Mouse (Mus musculus) neural tube, embryonic 15.5 days (tissue): ENCODE results near the gene Vgll4. TPM values are rescaled to one million over a fixed set of nuclear protein-coding genes. Genes with fewer than 3 reads are reported as not detected.

Experiments
- ATAC-seq: fragments of 200-750 bp; cut with Nextera tagmentation; 2 replicates; pipeline ENCODE4 v1.8.0; 2017; ENCODE audit warnings: mild to moderate bottlenecking, moderate TSS enrichment, moderate library complexity; ENCODE audit not compliant: low FRiP score
- H3K27ac ChIP-seq: fragments of 300-500 bp; sonication (generic); replicated peaks from 2 replicates; pipeline ENCODE4 v1.5.1; 2015; ENCODE audit warnings: mild to moderate bottlenecking, inconsistent platforms
- H3K27me3 ChIP-seq: fragments of 300-500 bp; sonication (generic); replicated peaks from 2 replicates; pipeline ENCODE4 v1.6.1; 2015; ENCODE audit warnings: inconsistent platforms
- H3K36me3 ChIP-seq: fragments of 300-500 bp; sonication (generic); 2 replicates; pipeline ENCODE4 v1.6.1; 2015; ENCODE audit warnings: inconsistent platforms
- H3K4me1 ChIP-seq: fragments of 300-500 bp; sonication (generic); 2 replicates; pipeline ENCODE4 v1.6.1; 2015; ENCODE audit warnings: inconsistent platforms
- H3K4me2 ChIP-seq: fragments of 300-500 bp; sonication (generic); 2 replicates; pipeline ENCODE4 v1.6.1; 2015; ENCODE audit warnings: inconsistent platforms, mild to moderate bottlenecking, moderate library complexity
- H3K4me3 ChIP-seq: fragments of 300-500 bp; sonication (generic); replicated peaks from 2 replicates; pipeline ENCODE4 v1.5.1; 2015; ENCODE audit warnings: mild to moderate bottlenecking, inconsistent platforms
- H3K9ac ChIP-seq: fragments of 300-500 bp; sonication (generic); replicated peaks from 2 replicates; pipeline ENCODE4 v1.6.1; 2015; ENCODE audit warnings: mild to moderate bottlenecking, inconsistent platforms
- H3K9me3 ChIP-seq: fragments of 300-500 bp; sonication (generic); replicated peaks from 2 replicates; pipeline ENCODE4 v1.6.1; 2016; ENCODE audit warnings: inconsistent platforms
- WGBS: fragments of 180-500 bp; shearing (Covaris S2); methylation state at CpG from one replicate; pipeline ENCODE4 v1.1.7; 2015; ENCODE audit warnings: mixed read lengths; 5-methylcytosine and 5-hydroxymethylcytosine counted together
- polyA plus RNA-seq: library from polyadenylated mRNA; unstranded; fragments of >200 nt; fragmentation: Nextera tagmentation; extraction: Ambion mirVana; gene quantifications from 2 replicates; pipeline ENCODE4 v1.2.1, GENCODE M21; 2015

The Vgll4 gene
- polyA plus RNA-seq, 1 experiment from 2014 or later, result 51.4 TPM

DNA sequence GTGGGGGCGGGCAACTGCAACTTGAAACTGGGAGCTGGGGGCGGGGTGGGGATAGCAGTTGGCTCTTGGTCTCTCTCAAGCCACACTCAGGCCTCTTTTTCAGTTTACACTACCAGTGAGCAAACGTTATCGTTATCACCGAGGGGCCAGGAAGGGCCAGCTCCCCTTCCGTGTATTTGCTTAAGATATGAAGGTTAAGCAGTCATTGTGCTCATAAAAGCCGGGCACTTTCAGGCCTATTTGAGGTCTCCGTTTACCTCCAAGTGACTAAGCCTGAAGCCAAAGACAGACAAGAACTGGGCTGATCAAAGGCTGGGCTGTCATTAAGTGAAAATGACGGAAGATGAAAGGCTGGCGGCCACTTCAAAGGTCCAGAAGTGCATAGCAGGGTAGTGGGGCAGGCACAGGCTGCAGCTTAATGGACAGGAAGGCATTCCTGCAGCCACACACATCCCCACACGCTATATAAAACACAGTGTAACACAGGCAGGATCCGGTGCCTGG, 68.4 kb downstream of the Vgll4 start:
- Histone ChIP-seq H3K9ac (no peak overlapping the region), H3K36me3 (no peaks in the 10 kb centered on the region), H3K4me1 (peaks cover 70% of the 10 kb centered on the region), H3K4me3 (no peak overlapping the region), H3K27me3 (no peaks in the 10 kb centered on the region), H3K4me2 (peak overlapping the region; percentile 13; the same call in 1 of the 2 replicates), H3K9me3 (no peaks in the 10 kb centered on the region), H3K27ac (0 out of 2 replicates have a peak overlapping the region, but pooled peaks have one; percentile 20)
- 13% methylated on average over 12 of the region's 12 CpGs for WGBS
- ATAC-seq, result 0 out of 2 replicates have a peak, but pooled peaks have one; percentile 24

DNA sequence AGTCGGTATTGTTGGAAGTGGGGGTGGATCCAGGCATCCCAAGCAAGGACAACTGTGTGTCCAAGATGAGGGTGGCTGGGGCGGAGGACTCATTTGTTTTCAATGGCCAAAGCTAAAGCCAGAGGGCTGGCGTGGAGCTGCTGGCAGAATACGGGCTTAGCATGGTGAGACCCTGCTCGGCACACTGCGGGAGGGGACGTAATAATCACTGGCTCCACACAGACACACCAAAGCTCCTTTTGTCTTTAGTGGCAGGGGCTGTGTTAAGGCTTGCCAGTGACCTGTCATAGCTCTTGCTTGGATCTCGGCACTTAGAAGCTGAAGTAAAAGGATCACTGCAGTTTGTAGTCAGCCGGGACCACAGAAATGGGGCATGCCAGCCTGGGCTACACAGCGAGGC, 69.6 kb downstream of the Vgll4 start:
- no peaks in the 10 kb centered on the region for H3K27me3 ChIP-seq
- no peaks in the 10 kb centered on the region for H3K36me3 ChIP-seq
- H3K4me1 ChIP-seq, result peaks cover 58% of the 10 kb centered on the region
- 0 out of 2 replicates have a peak overlapping the region, but pooled peaks have one; percentile 3 for H3K4me3 ChIP-seq
- H3K27ac ChIP-seq, result peak overlapping the region; percentile 46
- H3K9ac ChIP-seq, result no peak overlapping the region
- ATAC-seq, result no peak
- 16% methylated on average over 10 of the region's 10 CpGs for whole genome bisulfite sequencing
- H3K4me2 ChIP-seq, result peak overlapping the region; percentile 33
- no peaks in the 10 kb centered on the region for H3K9me3 ChIP-seq

DNA sequence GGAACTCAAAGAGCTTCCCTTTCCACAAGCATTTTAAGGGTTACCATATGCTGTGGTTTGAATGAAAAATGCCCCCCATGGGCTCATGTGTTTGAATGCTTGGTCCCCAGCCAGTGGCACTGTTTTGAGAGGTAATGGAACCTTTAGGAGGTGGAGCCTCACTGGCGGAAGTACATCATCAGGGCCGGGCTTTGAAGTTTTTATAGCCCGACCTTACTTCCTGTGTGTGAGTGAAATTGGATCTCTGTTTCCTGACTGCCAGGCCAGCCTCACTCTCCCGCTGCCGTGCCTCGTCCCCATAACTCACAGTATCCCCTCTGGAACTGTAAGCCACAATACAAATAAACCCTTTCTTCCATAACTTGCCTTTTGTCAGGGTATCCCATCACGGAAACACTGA, 70.1 kb downstream of the Vgll4 start:
- Histone ChIP-seq H3K4me3 (0 out of 2 replicates have a peak overlapping the region, but pooled peaks have one; percentile 3), H3K27me3 (no peaks in the 10 kb centered on the region), H3K4me1 (peaks cover 56% of the 10 kb centered on the region), H3K9me3 (no peaks in the 10 kb centered on the region), H3K27ac (peak overlapping the region; percentile 51), H3K36me3 (no peaks in the 10 kb centered on the region), H3K9ac (no peak overlapping the region), H3K4me2 (peak overlapping the region; percentile 33)
- no peak for ATAC-seq
- WGBS, result 25% methylated on average over 7 of the region's 7 CpGs

DNA sequence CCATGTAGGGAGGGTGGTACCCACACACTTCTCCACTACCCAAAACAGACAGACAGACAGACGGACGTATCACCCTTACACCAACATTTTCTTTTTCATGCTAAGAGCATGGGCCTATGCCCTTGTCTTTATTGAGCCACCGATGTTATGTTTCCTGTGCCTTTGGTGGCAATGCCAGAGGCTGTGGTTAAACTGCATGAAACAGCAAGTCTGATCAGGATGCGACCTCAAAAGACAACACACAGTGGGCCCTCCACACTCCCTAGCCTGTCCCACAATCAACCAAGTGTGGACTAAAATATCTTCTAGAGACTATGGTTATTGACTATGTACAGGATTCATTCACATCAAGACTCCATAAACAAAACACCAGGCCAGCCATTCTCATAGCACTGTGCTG, 70.8 kb downstream of the Vgll4 start:
- 91% methylated on average over 4 of the region's 4 CpGs for WGBS

DNA sequence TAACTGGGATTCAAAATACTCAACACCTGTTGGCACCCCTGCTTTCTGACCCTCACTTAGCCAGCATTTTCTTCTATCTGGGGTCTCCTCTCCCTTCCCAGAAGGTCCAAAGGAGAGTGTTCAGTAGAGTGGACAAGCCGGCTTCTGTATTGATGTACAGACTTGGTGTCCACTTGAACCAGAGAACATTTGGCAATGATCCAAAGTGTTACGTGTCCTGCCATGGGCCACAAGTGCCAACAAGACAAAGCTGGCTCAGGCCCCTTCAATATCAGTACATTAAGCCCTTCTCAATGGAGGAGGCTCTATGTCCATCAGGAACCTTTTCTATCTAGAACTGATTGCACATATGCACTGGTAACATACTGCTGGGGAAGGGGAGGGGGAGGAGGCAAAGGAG, 73.5 kb downstream of the Vgll4 start:
- H3K9me3 ChIP-seq, result no peaks in the 10 kb centered on the region
- 65% methylated on average over 2 of the region's 2 CpGs for WGBS
- no peaks in the 10 kb centered on the region for H3K27me3 ChIP-seq
- no peaks in the 10 kb centered on the region for H3K36me3 ChIP-seq
- peaks cover 54% of the 10 kb centered on the region for H3K4me1 ChIP-seq
- no peak for ATAC-seq
- H3K27ac ChIP-seq, result no peak overlapping the region
- no peak overlapping the region for H3K9ac ChIP-seq
- no peak overlapping the region for H3K4me2 ChIP-seq
- H3K4me3 ChIP-seq, result no peak overlapping the region

More for the DNA sequence above, 70.8 kb downstream of the Vgll4 start:
- H3K4me3 ChIP-seq, result no peak overlapping the region
- no peaks in the 10 kb centered on the region for H3K36me3 ChIP-seq
- no peak overlapping the region for H3K4me2 ChIP-seq
- no peaks in the 10 kb centered on the region for H3K9me3 ChIP-seq
- peaks cover 55% of the 10 kb centered on the region for H3K4me1 ChIP-seq
- H3K27me3 ChIP-seq, result no peaks in the 10 kb centered on the region
- no peak overlapping the region for H3K9ac ChIP-seq
- ATAC-seq, result 0 out of 2 replicates have a peak, but pooled peaks have one; percentile 9
- H3K27ac ChIP-seq, result peak overlapping the region; percentile 51

DNA sequence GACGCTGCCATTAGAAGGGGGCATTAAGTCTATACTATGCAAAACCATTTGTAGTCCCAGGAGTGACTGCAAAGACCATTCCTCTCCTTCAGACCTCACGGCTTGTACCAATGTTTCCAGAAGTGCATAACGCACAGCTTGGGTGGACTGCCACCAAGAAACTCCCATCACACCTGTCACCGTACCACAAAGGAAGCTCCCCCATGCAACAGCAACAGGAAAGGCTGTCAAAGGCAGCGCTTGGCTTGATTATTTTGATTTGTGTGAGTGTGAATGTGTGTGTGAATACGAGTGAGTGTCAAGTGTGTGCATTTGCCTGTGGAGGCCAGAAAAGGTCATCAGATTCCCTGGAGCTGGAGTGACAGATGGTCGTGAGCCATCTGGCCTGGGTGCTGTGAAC, 74.6 kb downstream of the Vgll4 start:
- no peaks in the 10 kb centered on the region for H3K36me3 ChIP-seq
- H3K4me2 ChIP-seq, result no peak overlapping the region
- 94% methylated on average over 7 of the region's 7 CpGs for WGBS
- H3K4me3 ChIP-seq, result no peak overlapping the region
- H3K9me3 ChIP-seq, result no peaks in the 10 kb centered on the region
- ATAC-seq, result no peak
- no peaks in the 10 kb centered on the region for H3K27me3 ChIP-seq
- H3K4me1 ChIP-seq, result peaks cover 56% of the 10 kb centered on the region
- H3K9ac ChIP-seq, result no peak overlapping the region
- no peak overlapping the region for H3K27ac ChIP-seq

- H3K36me3 ChIP-seq, result no peaks in the 10 kb centered on the region
- peaks cover 53% of the 10 kb centered on the region for H3K4me1 ChIP-seq
- no peaks in the 10 kb centered on the region for H3K27me3 ChIP-seq
- H3K9me3 ChIP-seq, result no peaks in the 10 kb centered on the region
- H3K9ac ChIP-seq, result no peak overlapping the region
- WGBS, result 89% methylated on average over 4 of the region's 4 CpGs
- no peak overlapping the region for H3K4me2 ChIP-seq
- no peak overlapping the region for H3K4me3 ChIP-seq
- 0 out of 2 replicates have a peak overlapping the region, but pooled peaks have one; percentile 15 for H3K27ac ChIP-seq
- ATAC-seq, result no peak
Measured at GRCm38 (mm10) chr6:114894548-114895106, 75.2 kb downstream of the Vgll4 start.

GRCm38 (mm10) chr6:114893427-114894209, 76.2 kb downstream of the Vgll4 start:
- no peaks in the 10 kb centered on the region for H3K27me3 ChIP-seq
- no peak overlapping the region for H3K4me3 ChIP-seq
- no peaks in the 10 kb centered on the region for H3K36me3 ChIP-seq
- peaks cover 52% of the 10 kb centered on the region for H3K4me1 ChIP-seq
- H3K9me3 ChIP-seq, result no peaks in the 10 kb centered on the region
- WGBS, result 73% methylated on average over 20 of the region's 20 CpGs
- H3K9ac ChIP-seq, result no peak overlapping the region; the same call in 1 of the 2 replicates
- H3K27ac ChIP-seq, result 0 out of 2 replicates have a peak overlapping the region, but pooled peaks have one; percentile 15
- H3K4me2 ChIP-seq, result no peak overlapping the region
- no peak for ATAC-seq

- Histone ChIP-seq H3K4me1 (peaks cover 64% of the 10 kb centered on the region), H3K9me3 (no peaks in the 10 kb centered on the region), H3K4me3 (no peak overlapping the region), H3K27me3 (no peaks in the 10 kb centered on the region), H3K36me3 (no peaks in the 10 kb centered on the region), H3K9ac (no peak overlapping the region), H3K4me2 (peak overlapping the region; percentile 29), H3K27ac (peak overlapping the region; percentile 69)
- 11% methylated on average over 6 of the region's 6 CpGs for WGBS
- ATAC-seq, result peak; percentile 59
Measured at GRCm38 (mm10) chr6:114892363-114892762, 77.4 kb downstream of the Vgll4 start.

DNA sequence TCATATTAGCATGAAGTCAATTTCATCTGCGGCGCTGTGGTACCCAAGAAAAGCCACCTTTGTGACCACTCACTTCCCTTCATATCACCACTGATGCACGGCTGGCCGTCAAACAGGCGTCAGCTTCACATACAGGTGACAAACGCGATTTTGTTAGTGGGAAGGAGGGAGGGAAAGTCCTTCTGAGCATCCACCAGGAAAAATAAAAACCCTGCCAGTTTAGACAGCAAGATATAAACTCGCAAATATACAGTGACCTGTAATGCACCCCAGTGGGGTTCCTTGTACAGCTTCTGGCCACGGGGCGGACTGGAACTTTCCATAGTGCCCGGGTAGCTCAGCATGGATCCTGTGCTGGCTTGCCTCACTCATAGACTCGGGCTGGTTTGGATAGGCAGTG, 78.0 kb downstream of the Vgll4 start:
- Histone ChIP-seq H3K4me2 (peak overlapping the region; percentile 29; the same call in 1 of the 2 replicates), H3K9me3 (no peaks in the 10 kb centered on the region), H3K27ac (peak overlapping the region; percentile 69), H3K27me3 (no peaks in the 10 kb centered on the region), H3K4me3 (no peak overlapping the region), H3K36me3 (no peaks in the 10 kb centered on the region), H3K4me1 (peaks cover 70% of the 10 kb centered on the region), H3K9ac (no peak overlapping the region)
- ATAC-seq, result no peak
- WGBS, result 59% methylated on average over 12 of the region's 12 CpGs

GRCm38 (mm10) chr6:114891272-114891671, 78.5 kb downstream of the Vgll4 start:
- 91% methylated on average over 12 of the region's 12 CpGs for WGBS
- 0 out of 2 replicates have a peak overlapping the region, but pooled peaks have one; percentile 30 for H3K4me2 ChIP-seq
- no peaks in the 10 kb centered on the region for H3K36me3 ChIP-seq

More at GRCm38 (mm10) chr6:114891272-114891671, 78.5 kb downstream of the Vgll4 start:
- no peaks in the 10 kb centered on the region for H3K9me3 ChIP-seq
- no peak for ATAC-seq
- H3K27me3 ChIP-seq, result no peaks in the 10 kb centered on the region
- H3K27ac ChIP-seq, result peak overlapping the region; percentile 80
- H3K4me1 ChIP-seq, result peaks cover 74% of the 10 kb centered on the region
- no peak overlapping the region for H3K4me3 ChIP-seq
- H3K9ac ChIP-seq, result no peak overlapping the region
